Mouse (Mus musculus) midbrain, embryonic 10.5 days (tissue): ENCODE results near the gene Slc35a3. TPM values are rescaled to one million over a fixed set of nuclear protein-coding genes. Genes with fewer than 3 reads are reported as not detected.

ENCODE experiments used
- DNase-seq: peaks from one replicate; pipeline ENCODE4 v3.0.0-alpha.2; 2017; ENCODE audit warnings: low spot score
- H3K27ac ChIP-seq: fragments of 300-500 bp; sonication (generic); replicated peaks from 2 replicates; pipeline ENCODE4 v1.5.1; 2016; ENCODE audit warnings: mild to moderate bottlenecking
- H3K27me3 ChIP-seq: fragments of 300-500 bp; sonication (generic); 2 replicates; pipeline ENCODE4 v1.6.1; 2016; ENCODE audit warnings: low read depth, mild to moderate bottlenecking; ENCODE audit not compliant: poor library complexity, severe bottlenecking
- H3K36me3 ChIP-seq: fragments of 300-500 bp; sonication (generic); 2 replicates; pipeline ENCODE4 v1.6.1; 2016; ENCODE audit warnings: mild to moderate bottlenecking, moderate library complexity
- H3K4me1 ChIP-seq: fragments of 300-500 bp; sonication (generic); 2 replicates; pipeline ENCODE4 v1.6.1; 2016
- H3K4me3 ChIP-seq: fragments of 300-500 bp; sonication (generic); 2 replicates; pipeline ENCODE4 v1.5.1; 2016; ENCODE audit warnings: mild to moderate bottlenecking, moderate library complexity
- H3K9me3 ChIP-seq: fragments of 300-500 bp; sonication (generic); replicated peaks from 2 replicates; pipeline ENCODE4 v1.6.1; 2016; ENCODE audit warnings: mild to moderate bottlenecking
- WGBS: fragments of 180-500 bp; shearing (Covaris S2); methylation state at CpG from one replicate; pipeline ENCODE4 v1.1.7; 2016; 5-methylcytosine and 5-hydroxymethylcytosine counted together
- polyA plus RNA-seq: library from polyadenylated mRNA; unstranded; fragments of >200 nt; fragmentation: Nextera tagmentation; extraction: Ambion mirVana; gene quantifications from 2 replicates; pipeline ENCODE4 v1.2.1, GENCODE M21; 2016

Slc35a3 gene
- polyA plus RNA-seq, 1 experiment from 2014 or later: 8.3 TPM

DNA sequence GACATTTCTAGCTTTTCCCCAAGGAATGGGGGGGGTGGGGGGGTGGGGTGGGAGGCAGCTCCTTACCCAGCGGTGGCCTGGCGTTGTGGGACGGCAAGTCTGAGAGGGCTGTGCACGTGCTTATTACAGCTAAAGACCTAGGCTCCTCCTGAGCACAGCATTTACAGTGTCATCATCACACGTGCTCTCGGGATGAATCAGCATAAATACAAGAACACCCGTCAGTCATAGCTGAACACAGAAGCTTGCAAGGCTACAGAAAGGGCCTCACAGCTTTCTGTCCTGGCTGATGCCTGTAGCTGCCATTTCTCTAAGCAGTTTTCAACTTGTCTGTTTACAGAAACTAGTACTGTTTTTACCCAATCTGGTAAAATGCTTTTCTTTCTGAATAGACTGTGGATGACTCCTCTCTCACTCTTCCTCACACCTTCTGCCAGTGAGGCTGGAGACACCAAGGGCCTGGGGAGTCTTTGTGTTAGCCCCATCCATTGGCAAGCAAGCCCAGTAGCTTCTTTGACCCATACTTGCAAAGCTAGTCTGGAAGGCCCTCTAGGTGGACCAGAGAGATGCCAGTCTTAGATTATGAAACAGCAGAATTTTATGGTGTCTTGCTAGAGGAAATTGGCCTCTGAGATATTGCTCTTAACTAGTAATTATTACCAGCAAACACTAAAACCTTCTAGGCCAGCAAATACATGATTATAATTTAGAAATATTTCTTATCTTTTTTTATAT lies 91.8 kb downstream of the Slc35a3 start:
- Histone ChIP-seq H3K27ac (no peak overlapping the region), H3K27me3 (no peaks in the 10 kb centered on the region), H3K9me3 (no peaks in the 10 kb centered on the region), H3K36me3 (peaks cover 65% of the 10 kb centered on the region), H3K4me1 (no peaks in the 10 kb centered on the region), H3K4me3 (no peak overlapping the region)
- 93% methylated on average over 7 of the region's 7 CpGs for WGBS
- no peak for DNase-seq

Other genes starting within 250 kb of the Slc35a3 start
- gene Rtca, start 204.6 kb downstream of the Slc35a3 start, polyA plus RNA-seq: 122 and 126 TPM in 2 replicates
- 11.4 and 12.4 TPM in 2 replicates for gene Dbt, start 199.8 kb downstream of the Slc35a3 start, polyA plus RNA-seq
- 0.56 and 0.63 TPM in 2 replicates for gene Lrrc39, start 149.9 kb downstream of the Slc35a3 start, polyA plus RNA-seq
- 37.3 and 39.5 TPM in 2 replicates for gene Sass6, start 117.8 kb downstream of the Slc35a3 start, polyA plus RNA-seq
- 25.0 and 26.9 TPM in 2 replicates for gene Trmt13, start 98.2 kb downstream of the Slc35a3 start, polyA plus RNA-seq
- gene Mfsd14a, start 50.2 kb downstream of the Slc35a3 start, polyA plus RNA-seq: 81.4 and 82.5 TPM in 2 replicates
- gene Gm43191, start 31.6 kb downstream of the Slc35a3 start, polyA plus RNA-seq: not detected in 2 replicates
- 9.0 and 12.0 TPM in 2 replicates for gene Agl, start 95.3 kb upstream of the Slc35a3 start, polyA plus RNA-seq
- gene Frrs1, start 146.6 kb upstream of the Slc35a3 start, polyA plus RNA-seq: 8.5 and 11.5 TPM in 2 replicates